Mouse (Mus musculus): ENCODE measurements around the gene Tmod1.
A peak's percentile ranks its signal among the peaks of the same experiment; 100 is the strongest.

Gene Tmod1

GRCm38 (mm10) chr4:46038892-46039751 lies at the start of gene Tmod1:
TSS of gene Tmod1 (plus strand) at chr4:46038935.
- DNase-seq (ENCODE audit: low read depth, low spot score) = peak; percentile 41

- DNase-seq (ENCODE audit: low read depth, low spot score) = no peak
These were observed 48.2 kb upstream of the Tmod1 start for GRCm38 (mm10) chr4:45990427-45991135.

GRCm38 (mm10) chr4:45998536-45998935 lies 40.2 kb upstream of the Tmod1 start:
- no peak for DNase-seq (ENCODE audit: low read depth, low spot score)

- no peak for DNase-seq (ENCODE audit: low read depth, low spot score)
These were observed 30.5 kb upstream of the Tmod1 start for GRCm38 (mm10) chr4:46008142-46008793.

GRCm38 (mm10) chr4:46011698-46012097 lies 27.0 kb upstream of the Tmod1 start:
- DNase-seq (ENCODE audit: low read depth, low spot score) = no peak

- no peak for DNase-seq (ENCODE audit: low read depth, low spot score)
These were observed 23.1 kb upstream of the Tmod1 start for GRCm38 (mm10) chr4:46015605-46016004.

GRCm38 (mm10) chr4:46023021-46023481 lies 15.7 kb upstream of the Tmod1 start:
- DNase-seq (ENCODE audit: low read depth, low spot score) = no peak

GRCm38 (mm10) chr4:46025893-46026292 lies 12.8 kb upstream of the Tmod1 start:
- DNase-seq (ENCODE audit: low read depth, low spot score) = no peak

- no peak for DNase-seq (ENCODE audit: low read depth, low spot score)
These were observed 10.5 kb upstream of the Tmod1 start for GRCm38 (mm10) chr4:46028224-46028623.

GRCm38 (mm10) chr4:46028781-46029180 lies 10.0 kb upstream of the Tmod1 start:
- DNase-seq (ENCODE audit: low read depth, low spot score) = no peak

- DNase-seq (ENCODE audit: low read depth, low spot score) = no peak
These were observed 9.2 kb upstream of the Tmod1 start for GRCm38 (mm10) chr4:46029552-46029951.

- no peak for DNase-seq (ENCODE audit: low read depth, low spot score)
These were observed 6.3 kb upstream of the Tmod1 start for GRCm38 (mm10) chr4:46032448-46032847.

GRCm38 (mm10) chr4:46033197-46033596 lies 5.5 kb upstream of the Tmod1 start:
- DNase-seq (ENCODE audit: low read depth, low spot score) = no peak

- no peak for DNase-seq (ENCODE audit: low read depth, low spot score)
These were observed 194 bp upstream of the Tmod1 start for GRCm38 (mm10) chr4:46038591-46038891.

GRCm38 (mm10) chr4:46039899-46040298 lies 1.2 kb downstream of the Tmod1 start:
- DNase-seq (ENCODE audit: low read depth, low spot score) = no peak

GRCm38 (mm10) chr4:46040594-46041192 lies 2.0 kb downstream of the Tmod1 start:
- DNase-seq (ENCODE audit: low read depth, low spot score) = peak; percentile 10

- no peak for DNase-seq (ENCODE audit: low read depth, low spot score)
These were observed 3.2 kb downstream of the Tmod1 start for GRCm38 (mm10) chr4:46041761-46042504.

- no peak for DNase-seq (ENCODE audit: low read depth, low spot score)
These were observed 3.7 kb downstream of the Tmod1 start for GRCm38 (mm10) chr4:46042505-46042850.

GRCm38 (mm10) chr4:46043361-46043760 lies 4.6 kb downstream of the Tmod1 start:
- no peak for DNase-seq (ENCODE audit: low read depth, low spot score)

- no peak for DNase-seq (ENCODE audit: low read depth, low spot score)
These were observed 9.2 kb downstream of the Tmod1 start for GRCm38 (mm10) chr4:46047971-46048370.

- no peak for DNase-seq (ENCODE audit: low read depth, low spot score)
These were observed 9.7 kb downstream of the Tmod1 start for GRCm38 (mm10) chr4:46048418-46048817.
